Mouse (Mus musculus) right cerebral cortex, postnatal 4 days (tissue): ENCODE results near the gene Vps72.
"Not testable (repeated sequence)": the region's sequence is repeated elsewhere in the genome, so short reads cannot be mapped to it uniquely, and the experiment has no call there.

Experiments
- DNase-seq: peaks from one replicate; pipeline ENCODE4 v3.0.0-alpha.2; 2022

The Vps72 gene

DNA sequence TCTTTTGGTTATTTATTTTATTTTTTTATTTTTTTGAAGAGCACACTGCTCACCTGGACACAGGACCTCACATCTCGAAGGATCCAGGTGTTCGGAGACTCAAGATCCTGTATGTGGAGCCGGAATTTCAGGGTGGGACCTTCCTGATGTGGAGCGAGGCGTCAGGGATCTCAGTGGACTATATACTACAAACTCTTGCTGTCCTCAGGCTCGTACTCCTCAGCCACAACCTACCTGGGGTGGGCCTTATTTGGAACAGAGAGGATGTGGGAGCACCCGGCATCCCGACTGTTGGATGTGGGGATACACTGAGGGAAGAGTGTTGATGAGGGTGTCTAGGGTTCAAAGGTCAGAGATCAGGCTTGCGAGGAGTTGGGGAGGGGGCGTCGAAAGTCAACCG lies 23.3 kb downstream of the Vps72 start:
- not testable (repeated sequence) for DNase-seq

DNA sequence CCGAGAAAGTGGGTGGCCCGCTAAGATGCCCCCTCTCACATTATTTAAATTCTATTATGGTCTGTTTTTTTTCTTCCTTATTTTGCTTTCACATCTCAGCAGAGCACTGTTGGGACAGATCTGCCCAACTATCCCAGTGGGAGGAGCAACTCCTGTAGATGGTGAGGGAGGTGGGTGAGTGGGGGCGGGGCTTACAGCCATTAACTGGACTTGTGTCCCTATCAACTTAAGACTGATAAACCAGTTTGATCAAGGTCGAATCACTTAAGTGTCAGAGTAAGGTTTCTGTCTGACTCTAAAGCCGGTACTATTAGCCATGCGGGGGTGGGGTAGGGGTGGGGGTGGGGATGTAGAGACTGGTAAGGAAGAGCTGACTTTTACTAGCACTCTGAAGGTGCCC lies 24.2 kb downstream of the Vps72 start:
- DNase-seq, result peak; percentile 40

DNA sequence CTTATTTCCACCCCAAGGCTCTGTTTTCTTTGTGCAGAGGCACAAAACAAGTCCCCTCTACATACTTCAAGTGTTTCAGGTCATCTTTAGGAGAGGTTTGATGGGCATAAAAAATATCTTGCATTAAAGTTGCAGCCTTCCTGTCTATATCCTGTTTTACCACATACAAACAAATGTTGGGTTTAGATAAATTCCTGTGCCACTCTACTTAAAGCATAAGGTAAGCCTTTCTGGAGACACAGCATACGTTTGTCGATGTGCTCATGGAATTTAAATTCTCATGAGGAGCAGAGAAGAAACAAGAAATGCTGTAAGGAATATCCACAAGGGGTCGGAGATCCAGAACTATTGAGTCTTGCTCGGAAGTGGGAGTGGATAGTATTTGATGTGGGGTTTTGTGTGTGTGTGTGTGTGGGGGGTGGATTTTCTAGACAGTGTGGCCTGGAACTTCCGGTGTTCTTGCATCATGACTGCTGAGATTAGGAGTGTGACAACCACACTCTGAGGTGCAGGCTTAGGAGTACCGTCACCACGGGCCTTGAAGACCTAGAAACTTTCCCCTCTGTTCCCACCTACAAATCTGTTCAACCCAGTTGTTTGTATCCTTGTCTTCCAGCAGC lies 24.7 kb downstream of the Vps72 start:
- DNase-seq, result no peak

DNA sequence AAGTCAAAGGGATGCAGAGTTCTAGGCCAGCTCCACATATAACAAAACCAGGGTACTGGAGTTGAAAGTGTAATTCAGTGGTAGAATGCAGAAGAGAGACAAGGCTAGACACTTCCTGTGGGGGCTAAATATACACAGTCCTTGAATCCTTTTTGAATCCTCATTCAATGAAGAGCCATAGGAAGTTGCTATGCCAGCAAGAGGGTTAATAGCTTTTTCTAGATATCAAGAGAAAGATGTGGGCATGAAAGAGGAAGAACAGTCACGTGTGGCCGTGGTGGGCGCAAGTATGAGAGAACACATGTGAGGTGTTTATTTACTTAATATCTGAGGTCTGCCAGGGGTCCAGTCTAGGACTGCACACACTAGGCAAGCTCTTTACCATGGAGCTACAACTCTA lies 25.5 kb downstream of the Vps72 start:
- no peak for DNase-seq

DNA sequence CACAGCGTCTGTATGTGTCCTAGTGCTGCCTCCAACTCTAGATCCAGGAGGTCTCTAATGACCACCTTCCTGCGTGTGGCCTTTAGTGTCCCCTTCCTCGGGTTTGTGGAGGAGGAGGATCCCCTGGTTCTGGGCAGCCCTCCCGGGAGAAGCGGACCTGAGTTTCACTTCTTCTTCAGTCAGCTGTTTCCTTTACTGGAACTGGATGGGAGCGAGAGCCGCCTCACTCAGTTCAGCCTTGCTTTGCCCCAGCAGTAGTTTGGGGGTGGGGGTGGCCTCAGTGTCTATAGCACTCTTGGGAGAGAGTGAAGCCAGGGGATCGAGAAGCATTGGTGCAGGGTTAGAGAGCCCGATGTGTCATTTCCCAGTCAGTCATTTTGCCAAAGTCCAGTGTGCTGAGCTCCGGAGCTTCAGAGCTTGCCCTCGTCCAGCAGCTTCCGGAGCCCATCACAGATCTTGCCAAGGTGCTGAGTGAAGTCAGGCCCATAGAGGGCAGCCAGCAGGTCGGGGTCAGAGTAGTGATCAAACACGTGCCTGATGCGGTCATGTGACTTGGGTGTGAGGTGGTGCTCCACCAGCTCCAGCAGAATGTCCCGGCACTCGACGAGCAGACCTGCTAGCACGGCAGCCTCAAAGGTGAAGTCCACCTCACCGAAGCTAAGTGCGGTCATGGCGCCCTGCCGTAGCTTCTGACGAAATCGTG lies 28.9 kb downstream of the Vps72 start:
- DNase-seq, result no peak

DNA sequence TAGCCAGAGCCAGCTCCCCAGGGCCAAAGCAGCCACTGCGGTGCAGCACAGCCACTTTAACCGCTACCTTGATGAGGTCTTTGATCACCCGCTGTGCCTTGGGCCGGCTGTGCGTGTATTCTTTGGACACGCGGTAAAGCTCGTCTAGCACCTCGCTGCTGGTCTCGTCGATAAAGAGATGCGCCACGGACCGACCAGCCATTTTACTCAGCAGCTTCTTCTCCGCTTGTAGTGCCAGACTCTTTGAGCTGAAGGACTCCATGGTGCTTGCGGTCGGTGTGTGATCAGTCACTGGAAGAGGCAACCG lies 29.4 kb downstream of the Vps72 start:
- no peak for DNase-seq

DNA sequence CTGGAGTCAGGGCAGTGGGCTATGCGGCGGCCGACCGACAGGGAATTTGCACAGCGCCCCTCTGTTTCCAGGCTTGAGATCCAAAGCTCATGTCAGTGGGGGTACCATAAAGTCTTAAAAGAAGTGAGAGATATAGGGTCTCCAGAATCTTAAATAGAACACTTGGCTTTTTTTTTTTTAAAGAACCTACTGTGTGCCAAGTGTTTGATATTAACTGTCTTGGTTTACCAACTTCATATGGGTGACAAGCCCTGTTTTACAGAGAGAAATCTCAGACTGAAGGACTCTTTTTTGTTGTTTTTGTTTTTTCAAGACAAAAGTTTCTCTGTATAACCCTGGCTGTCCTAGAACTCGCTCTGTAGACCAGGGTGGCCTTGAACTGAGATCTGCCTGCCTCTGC lies 30.0 kb downstream of the Vps72 start:
- no peak for DNase-seq

DNA sequence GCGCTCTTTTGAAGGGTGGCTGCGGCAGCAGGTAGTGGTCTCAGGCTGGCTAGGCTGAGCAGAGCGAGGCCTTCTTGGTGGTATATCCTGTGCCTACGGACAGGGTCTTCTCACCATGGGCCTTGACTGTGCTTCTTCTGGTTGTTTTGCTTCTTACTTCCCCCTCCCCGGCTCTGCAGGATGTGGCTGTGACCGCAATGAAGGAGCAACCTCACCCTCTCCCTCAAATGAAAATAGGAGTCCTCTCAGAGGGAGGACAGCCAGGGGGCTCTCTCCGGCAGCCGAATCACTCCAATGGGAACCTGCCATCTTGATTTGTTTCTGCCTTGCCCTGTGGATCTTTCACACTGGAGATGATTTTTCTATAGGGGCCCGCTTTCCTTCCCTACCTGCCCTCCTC lies 30.7 kb downstream of the Vps72 start:
- DNase-seq, result no peak

DNA sequence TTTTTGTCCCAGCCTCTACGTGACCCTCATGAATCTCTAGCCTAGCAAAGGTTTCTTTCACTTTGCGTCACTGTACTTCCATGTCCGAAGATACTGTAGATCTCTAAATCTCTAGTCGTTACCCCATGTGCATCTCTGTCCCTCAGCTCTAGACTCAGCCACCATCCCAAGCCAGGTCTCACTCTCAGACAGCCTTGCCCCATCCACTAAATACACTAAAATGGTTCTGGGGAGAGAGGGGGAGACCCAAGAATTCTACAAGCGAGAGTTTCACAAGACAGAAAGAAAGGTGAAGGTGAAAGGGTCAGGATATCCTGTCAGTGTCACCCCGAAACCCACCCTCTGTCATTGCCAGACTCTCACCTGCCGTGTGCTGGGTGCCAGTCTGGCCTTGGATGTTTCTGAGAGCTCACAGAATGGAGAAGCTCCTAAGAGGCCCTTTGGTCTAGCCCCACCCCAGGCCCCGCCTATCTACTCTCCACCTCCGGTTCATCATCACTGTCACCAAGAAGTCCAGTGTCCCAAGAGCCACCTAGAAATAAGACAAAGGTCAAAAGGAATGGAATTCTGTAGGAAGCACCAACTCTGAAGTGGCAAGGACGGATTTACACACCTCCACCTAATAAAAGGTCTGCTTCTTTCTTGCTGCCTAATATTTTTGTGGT lies 31.3 kb downstream of the Vps72 start, which contains the start of gene Tnfaip8l2:
TSS of gene Tnfaip8l2 (minus strand) at position 409 of the 665 bp plus-strand sequence.
- no peak for DNase-seq

DNA sequence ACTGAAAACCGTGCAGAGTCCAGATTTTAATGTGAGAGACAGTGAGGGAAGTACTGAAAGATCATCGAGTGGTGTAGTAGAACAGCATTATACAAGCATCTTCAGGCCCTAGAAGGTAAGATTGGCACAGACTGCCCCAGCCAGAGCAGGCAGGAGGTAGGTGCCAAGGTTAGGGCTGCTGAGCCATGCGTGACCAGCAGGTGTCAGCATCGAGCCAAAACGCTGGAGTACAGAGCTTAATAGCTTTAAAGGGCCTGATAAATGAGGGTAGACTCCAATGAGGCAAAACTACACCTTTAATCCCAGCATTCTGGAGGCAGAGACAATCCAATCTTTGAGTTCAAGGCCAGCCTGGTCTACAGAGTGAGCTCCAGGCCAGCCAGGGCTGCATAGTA lies 31.8 kb downstream of the Vps72 start:
- peak; percentile 85 for DNase-seq

DNA sequence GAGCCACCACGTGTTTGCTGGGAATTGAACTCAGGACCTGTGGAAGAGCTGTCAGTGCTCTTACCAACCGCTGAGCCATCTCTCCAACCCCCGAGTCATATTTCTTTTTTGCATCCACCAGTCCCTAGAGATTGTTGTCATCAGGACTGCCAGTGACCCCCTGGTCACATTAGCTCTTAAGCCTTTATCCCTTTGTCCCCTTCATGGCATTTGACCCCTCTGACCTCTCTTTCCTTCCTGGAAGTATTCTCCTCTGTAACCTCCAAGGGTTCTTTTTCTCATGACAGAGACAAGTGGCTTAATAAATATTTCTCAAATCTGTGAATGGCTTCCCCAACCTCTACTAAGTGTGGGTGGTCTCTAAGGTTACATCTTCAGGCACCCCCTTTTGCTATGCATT lies 37.1 kb downstream of the Vps72 start:
- no peak for DNase-seq

DNA sequence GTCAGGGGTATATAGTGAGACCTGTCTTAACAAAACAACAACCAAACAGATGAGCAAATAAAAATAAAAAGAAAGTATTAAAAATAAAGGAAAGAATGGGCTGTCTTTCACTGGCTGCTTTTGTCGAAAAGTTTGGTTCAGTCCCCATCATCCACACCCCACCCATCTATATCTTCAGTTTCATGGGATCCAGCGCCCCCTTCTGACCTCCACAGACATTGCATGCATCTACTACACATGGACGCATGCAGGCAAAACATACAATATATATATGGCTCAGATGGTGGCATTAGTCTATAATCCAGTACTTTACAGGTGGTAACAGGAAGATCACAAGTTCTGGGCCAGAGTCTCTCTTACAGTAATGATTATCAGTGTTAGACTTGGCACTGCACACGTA lies 43.1 kb downstream of the Vps72 start:
- no peak for DNase-seq

DNA sequence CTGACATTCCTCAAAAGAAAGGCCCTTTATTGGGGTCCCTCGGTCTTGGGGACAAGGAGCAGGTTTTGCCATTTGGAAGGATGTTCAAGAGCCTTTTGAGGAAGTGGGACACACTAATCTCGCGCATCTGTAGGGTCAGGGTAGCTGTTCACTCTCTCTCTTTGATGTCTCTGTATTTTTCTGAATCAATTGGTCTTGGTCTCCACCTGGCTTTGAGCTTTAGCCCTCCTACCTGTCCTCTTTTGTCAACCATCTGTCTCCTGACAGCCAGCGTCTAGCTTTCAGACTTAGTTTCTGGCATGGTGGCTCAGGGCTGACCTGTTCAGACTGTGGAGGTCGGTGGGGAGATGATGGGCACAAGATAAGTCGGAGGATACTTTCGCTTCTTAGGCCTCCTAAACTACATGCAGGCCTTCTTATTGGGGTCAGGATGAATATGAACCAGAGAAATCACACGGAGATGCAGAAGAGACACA lies 48.7 kb downstream of the Vps72 start:
- no peak for DNase-seq

DNA sequence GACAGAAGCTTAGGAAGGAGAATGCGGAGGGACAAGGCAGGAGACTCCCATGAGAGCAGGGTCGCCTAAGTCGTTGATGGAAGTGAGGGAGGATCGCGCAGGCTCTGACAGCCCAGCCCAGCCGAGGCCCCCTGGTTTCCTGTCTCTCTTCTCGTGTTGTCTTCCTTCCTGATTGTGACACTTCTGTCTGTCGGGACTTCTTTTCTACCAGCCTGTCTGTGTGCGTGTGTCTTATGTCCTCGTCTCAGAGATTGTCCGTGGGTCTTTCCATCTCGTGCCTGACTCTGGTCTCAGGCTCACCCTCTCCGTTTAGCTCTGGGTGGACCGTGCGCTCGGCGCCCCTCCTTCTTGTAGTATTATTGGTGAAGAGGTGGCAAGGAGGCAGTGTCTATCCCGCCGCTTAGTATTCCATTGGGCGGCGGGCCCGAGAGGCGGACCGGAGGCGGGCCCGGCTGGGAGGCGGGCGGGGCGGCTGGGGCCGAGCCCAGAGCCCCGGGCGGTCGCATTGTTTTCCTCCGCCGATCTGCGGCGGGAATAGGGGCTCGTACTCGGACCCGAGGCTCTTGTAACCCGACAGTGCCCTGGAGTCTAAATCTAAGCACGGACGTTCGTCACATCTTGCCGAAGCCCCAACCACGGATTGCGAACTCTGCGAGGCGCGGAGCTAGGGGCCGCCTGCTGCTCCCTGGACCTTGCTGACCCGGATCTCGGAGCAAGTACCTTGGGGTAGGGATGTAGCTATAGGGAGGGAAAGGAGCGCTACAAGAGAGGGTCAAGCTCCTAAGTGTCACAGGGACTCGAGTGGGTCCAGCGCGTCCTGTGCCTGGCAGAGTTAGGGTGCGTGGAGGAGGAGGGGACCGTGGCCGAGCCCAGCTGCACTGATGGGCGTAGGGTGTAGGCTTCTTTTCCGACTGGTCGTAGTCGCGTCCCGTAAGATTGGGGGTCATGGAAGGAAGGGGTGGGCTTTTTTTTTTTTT lies 49.5 kb downstream of the Vps72 start, which contains the start of gene Sema6c:
TSS of gene Sema6c (plus strand) at position 471 of the 977 bp plus-strand sequence.
- DNase-seq, result peak; percentile 89

DNA sequence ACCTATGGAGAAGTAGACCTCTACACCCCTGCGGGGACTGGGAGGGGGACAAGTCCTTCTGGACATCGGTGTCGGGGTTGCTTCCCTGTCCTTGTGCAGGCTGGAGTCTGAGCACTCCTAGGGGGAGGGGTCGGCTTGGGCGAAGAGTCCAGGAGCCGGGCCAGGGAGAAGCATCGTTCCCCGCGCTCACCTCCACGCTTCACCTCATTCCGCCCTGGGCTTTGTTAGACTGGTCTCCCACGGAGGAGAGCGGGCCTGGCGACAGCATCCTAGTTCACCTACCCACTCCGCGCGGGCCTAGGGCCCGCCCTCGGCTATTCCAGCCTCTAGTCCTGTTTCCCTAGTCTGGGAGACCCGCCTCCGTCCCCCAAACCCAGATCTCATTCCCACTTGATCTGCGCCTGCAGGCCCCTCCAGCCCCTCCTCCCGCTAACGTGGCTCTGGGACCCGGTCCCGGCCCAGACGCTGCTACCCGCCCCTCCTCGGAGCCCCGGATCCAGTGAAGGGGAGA lies 50.3 kb downstream of the Vps72 start:
- peak; percentile 51 for DNase-seq

DNA sequence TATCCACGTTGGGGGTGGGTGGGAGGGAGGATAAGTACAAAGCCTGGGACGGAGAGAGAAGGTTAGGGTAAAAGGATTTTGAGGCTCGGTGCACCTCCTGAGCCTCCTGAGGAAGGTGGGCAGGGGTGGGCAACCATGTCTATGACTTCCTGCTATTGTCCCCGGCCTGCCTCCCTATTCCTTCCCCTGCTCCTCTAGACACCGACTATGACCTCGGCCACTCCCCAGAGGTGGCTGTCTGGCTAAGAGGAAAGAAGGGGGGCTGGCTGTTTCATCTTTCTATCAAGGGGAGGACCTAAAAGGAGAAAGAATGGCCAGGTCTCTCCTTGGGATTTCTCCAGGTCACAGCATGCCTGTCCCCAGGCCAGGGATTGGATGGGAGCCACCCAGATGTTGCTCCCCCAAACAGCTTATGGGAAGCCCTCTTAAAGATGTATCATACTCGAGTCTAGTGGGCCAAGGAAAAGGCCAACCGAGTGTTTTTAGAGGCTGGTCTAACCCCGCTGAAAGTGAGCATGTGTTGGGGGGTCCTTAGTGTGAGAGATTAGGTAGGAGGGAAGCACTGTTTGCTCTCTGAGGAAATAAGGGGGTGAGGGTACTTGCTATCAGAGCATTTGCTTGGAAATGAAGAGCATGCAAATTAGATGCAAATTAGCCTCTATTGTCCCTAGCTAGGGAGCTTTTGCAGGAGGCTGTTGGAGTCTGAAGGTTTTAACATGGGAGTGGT lies 51.0 kb downstream of the Vps72 start:
- DNase-seq, result no peak

DNA sequence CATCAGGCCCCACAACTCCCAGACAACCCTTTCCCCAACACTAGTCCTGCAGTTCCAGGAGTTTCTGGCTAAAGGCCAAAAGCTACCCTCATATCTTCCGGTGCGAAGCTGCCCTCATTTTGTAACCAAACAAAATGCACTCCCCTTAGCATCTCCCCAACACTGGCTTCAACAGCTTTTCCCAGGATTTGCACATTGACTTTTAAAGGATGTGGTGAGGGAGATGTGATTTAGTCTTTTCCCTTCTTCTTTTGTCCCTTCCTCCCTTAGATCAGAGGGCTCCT lies 51.5 kb downstream of the Vps72 start:
- DNase-seq, result no peak

DNA sequence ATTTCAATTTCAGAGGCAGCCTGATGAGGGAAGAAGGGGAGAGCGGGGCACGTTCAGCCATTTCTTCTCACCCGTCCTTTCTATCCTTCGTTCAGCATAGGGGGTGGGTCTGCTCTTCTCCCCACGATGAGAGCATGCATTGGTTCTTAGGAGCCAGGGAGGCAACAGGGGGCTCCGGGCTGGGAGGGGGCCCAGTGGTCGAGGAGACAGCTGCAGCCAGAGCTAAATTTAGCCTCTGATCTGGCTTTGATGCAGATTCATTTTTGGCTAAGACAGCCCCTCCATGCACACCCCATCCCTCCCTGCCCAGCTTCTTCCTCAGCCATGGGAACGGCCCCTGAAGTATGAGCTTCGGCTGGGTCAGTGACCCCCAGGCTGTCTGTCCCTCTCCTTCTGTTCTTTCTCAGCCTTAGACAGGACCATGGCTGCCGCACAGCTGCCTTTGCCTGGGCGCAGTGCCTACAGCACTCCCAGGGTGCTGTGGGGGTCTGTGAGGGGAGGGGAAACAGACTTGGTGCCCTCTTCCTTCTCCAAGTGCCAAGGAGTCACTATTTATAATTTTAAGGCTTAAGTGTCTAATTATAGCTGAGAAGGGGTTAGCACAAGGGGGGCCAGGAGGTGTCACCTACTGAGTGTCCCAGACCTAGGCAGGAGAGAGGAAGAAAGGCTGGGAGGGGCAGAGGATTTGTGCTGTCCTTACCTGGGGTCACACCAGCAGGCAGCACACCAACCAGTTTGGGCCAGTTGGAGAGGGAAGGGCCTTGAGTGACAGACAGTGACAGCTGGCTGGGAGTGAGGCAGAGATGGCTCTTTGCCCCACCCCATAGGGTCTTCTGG lies 52.8 kb downstream of the Vps72 start:
- no peak for DNase-seq

DNA sequence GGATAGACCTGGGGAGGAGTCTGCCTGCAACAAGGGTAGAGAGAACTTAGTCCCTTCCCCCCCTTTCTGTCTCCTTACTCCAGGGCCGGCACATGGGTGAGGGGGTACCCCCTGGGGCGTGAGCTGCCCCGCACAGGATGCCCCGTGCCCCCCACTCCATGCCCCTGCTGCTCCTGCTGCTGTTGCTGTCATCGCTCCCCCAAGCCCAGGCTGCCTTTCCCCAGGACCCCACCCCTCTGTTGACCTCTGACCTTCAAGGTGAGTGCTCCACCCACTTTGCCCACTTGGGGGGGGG lies 53.4 kb downstream of the Vps72 start:
- no peak for DNase-seq

DNA sequence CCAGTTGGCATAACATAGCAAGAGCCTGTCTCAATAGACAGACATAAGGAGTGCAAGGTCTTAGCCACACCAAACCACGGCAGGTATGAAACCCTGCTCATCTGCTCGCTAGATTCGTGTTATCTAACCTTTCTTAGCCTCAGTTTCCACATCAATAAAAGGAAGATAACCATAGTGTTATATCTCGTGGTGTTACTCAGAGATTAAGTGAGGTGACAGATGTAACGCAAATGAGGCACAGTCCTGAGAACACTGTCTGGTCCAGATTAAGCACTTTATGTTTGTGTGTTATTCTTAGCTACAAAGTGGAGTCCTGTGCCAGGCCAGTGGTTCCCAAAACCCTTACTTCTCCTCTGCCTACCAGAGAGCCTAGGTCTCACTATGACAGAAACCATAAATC lies 54.0 kb downstream of the Vps72 start:
- no peak for DNase-seq

DNA sequence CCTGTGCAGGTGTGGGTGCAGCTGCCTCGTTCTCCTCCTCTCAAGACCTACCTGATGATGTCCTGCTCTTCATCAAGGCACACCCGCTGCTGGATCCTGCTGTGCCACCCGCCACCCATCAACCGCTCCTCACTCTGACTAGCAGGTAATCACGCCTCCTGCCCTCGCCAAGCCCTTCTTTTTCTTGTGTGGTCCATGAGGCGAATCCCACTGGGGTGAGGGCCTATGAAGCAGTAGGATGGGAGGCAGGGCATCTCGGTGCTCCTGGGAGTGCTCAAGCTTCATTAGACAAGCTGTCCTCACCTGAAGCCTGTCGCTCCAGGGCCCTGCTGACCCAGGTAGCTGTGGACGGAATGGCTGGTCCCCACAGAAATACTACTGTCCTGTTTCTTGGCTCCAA lies 59.2 kb downstream of the Vps72 start:
- DNase-seq, result no peak

DNA sequence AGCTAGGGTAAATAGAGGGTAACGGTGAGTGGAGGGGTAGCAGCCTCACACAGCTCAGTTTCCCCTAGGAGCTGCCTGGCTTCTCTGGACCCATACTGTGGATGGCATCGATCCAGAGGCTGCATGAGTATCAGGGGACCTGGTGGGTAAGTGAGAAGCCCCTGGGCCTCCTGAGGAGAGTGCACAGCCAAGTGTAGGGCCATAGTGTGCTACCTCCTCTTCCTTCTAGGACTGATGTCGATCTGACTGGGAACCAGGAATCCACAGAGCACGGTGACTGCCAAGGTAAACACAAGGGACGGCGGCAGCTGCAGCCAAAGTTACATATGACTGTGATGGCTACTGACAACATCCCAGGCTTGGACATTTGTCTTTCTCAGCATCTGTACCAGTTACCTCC lies 60.3 kb downstream of the Vps72 start:
- DNase-seq, result no peak
